Mouse (Mus musculus) thymus, postnatal 14 days (tissue): ENCODE measurements around the gene Acadsb.

Source experiments
- DNase-seq: peaks from one replicate; pipeline ENCODE4 v3.0.0; 2021

Acadsb gene

GRCm38 (mm10) chr7:131467312-131467711, 56.9 kb downstream of the Acadsb start:
- no peak for DNase-seq

GRCm38 (mm10) chr7:131469506-131469905, 59.1 kb downstream of the Acadsb start:
- DNase-seq = peak; percentile 15

- no peak for DNase-seq
These were observed 61.1 kb downstream of the Acadsb start for GRCm38 (mm10) chr7:131471551-131471950.

DNA sequence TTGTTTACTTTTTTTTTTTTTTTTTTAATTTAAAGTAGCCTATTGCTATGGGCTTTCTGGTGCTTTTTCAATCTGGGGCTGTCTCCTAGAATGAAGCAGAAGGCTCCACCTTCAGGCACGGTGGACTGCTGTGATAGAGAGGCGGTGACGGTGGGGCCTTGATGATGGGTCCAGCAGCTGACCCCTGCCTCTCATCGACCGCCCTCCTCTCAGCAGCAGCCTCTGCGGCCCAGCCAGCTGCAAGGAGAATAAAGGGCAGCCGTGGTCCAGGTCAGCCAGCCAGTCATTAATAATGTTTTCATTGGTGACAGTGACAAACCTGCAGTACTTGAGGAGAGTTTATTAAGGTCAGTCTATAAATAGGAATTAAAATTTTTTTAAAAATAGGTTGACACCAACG, 66.7 kb downstream of the Acadsb start:
- DNase-seq = no peak

GRCm38 (mm10) chr7:131478403-131478802, 68.0 kb downstream of the Acadsb start:
- DNase-seq = no peak
